Mouse (Mus musculus): ENCODE data around the gene Ifna7.

Gene Ifna7

GRCm38 (mm10) chr4:88840058-88840457, 24.0 kb downstream of the Ifna7 start:
- DNase-seq (ENCODE audit: low spot score in 2 of 2) = no peak

DNA sequence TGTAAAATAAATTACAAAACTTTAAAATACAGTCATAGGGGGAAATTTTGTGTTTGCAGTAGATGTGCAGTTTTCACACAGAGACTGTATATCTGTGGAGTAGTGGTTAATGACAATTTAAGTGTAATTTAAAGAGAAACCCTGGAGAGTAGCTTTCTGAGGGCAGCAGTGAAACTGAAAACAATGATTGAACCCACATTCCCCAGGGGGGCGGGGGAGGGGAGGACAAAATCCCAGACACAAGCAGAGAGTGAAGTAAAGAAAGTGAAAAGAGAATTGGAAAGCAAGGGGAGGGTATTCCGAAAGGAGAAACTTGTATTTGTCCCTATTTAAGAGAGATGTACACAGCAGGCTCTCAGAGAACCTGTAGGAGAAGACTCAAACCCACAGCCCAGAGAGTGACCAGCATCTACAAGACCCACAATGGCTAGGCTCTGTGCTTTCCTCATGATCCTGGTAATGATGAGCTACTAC, 25.4 kb downstream of the Ifna7 start, which contains the start of gene Ifna4:
Gene Ifna4 (plus strand): TSS at position 424 of the 474 bp plus-strand sequence.
- no peak for DNase-seq (ENCODE audit: low spot score in 2 of 2)

DNA sequence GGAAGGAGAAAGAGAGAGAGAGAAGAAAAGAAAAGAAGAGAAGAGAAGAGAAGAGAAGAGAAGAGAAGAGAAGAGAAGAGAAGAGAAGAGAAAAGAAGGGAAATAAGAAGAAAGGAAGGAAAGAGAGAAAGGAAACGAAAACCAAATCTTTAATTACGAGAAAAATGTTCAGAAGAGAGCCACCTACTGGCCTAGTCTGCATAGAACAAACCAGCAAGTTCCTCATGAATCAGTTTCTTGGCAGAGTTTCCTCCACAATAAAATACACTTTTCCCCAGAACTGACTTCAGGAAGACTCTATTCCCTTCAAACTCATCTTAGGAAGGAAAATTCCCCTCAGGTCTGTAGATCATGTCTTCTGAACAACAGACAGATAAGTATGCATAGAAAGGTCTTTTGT, 29.3 kb downstream of the Ifna7 start:
- no peak for DNase-seq (ENCODE audit: low spot score in 2 of 2)

- no peak for DNase-seq (ENCODE audit: low spot score in 2 of 2)
Measured at GRCm38 (mm10) chr4:88849698-88850097, 33.7 kb downstream of the Ifna7 start, which contains the start of gene Ifna1. Gene Ifna1 (plus strand): TSS chr4:88850087.

DNA sequence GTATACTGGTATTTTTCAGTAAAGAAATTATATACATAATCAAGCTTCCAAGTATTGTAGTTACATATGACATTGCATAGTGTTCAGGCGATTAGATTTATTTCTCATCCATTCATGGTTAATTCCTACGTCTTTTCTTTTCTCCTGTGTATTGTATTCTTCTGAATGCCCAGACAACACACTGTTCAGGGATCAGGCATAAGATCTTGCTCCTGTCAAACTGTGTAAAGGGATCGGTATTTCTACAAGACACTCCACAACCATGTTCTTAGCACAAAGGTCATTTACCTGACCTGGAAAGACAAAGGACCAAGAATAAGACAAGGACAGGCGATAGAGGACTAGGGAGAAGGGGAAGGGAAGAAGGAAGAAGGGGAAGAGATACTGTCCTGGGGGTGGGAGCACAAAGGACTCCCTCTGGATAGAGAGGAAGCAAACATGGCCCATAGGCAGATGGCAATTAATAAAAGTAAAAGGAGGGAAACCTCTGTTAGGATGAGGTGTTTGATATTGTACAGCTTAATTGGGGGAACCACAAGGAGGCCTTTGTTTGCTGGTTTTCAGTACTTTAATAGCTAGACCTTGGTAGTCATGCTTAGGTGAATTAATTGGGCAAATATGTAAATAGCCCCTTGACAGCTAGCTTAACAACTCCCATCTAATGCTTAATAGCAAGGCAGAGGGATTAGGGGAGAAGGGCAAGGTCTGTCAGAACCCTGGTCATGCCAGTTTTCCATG, 35.2 kb downstream of the Ifna7 start:
- no peak for DNase-seq (ENCODE audit: low spot score in 2 of 2)

GRCm38 (mm10) chr4:88859214-88859613, 43.2 kb downstream of the Ifna7 start:
- no peak for DNase-seq (ENCODE audit: low spot score in 2 of 2)

- no peak for DNase-seq (ENCODE audit: low spot score in 2 of 2)
Measured at GRCm38 (mm10) chr4:88863309-88863708, 47.3 kb downstream of the Ifna7 start.

- no peak for DNase-seq (ENCODE audit: low spot score in 2 of 2)
Measured at GRCm38 (mm10) chr4:88864599-88864998, 48.6 kb downstream of the Ifna7 start.

- no peak for DNase-seq (ENCODE audit: low spot score in 2 of 2)
Measured at GRCm38 (mm10) chr4:88865011-88865569, 49.1 kb downstream of the Ifna7 start.
